In genomic region chr15:28856419-28856818, GRCm38 (mm10) we compare ENCODE assay signal across 24 mouse cellular contexts.
DNase-seq lines count a peak whose midpoint lies in the region; ATAC-seq lines count a peak whose summit lies in the region.
"Had no signal": no experiment of that assay in that cellular context is flagged by ENCODE, and none has a peak within 500 bp of the region (broad histone marks: within the 10 kb centered on the region; RNA-seq: fewer than 3 reads in every experiment).

No protein-coding gene starts in this region.

- no peak overlapping the region for H3K4me2 ChIP-seq in liver, embryonic 11.5 days
- H3K4me2 ChIP-seq in liver, embryonic 13.5 days: no peak overlapping the region
- H3K4me2 ChIP-seq: embryonic facial prominence, embryonic 15.5 days; hindbrain, embryonic 13.5 days had no signal

- no peaks in the 10 kb centered on the region for H3K9me3 ChIP-seq in liver, embryonic 11.5 days (ENCODE audit: control insufficient read depth, low read length)
- no peaks in the 10 kb centered on the region for H3K9me3 ChIP-seq in liver, embryonic 13.5 days (replicated peaks)
- H3K9me3 ChIP-seq: embryonic facial prominence, embryonic 15.5 days; forebrain, embryonic 10.5 days; hindbrain, embryonic 13.5 days had no signal

- no peaks in the 10 kb centered on the region for H3K27me3 ChIP-seq in liver, embryonic 11.5 days (replicated peaks; ENCODE audit: control insufficient read depth, insufficient read depth, low read length)
- no peaks in the 10 kb centered on the region for H3K27me3 ChIP-seq in liver, embryonic 13.5 days
- H3K27me3 ChIP-seq: embryonic facial prominence, embryonic 15.5 days; hindbrain, embryonic 13.5 days had no signal

- H3K4me3 ChIP-seq in liver, embryonic 11.5 days (ENCODE audit: low read depth, low read length): no peak overlapping the region
- H3K4me3 ChIP-seq in liver, embryonic 13.5 days (replicated peaks): no peak overlapping the region
- H3K4me3 ChIP-seq: embryonic facial prominence, embryonic 15.5 days; erythroblast, embryonic 14.5 days; forebrain, embryonic 10.5 days; gastrocnemius, adult 2 months; hindbrain, embryonic 13.5 days had no signal

- no peak overlapping the region for H3K9ac ChIP-seq in liver, embryonic 11.5 days (ENCODE audit: low read depth, low read length)
- H3K9ac ChIP-seq in liver, embryonic 13.5 days: no peak overlapping the region
- H3K9ac ChIP-seq: embryonic facial prominence, embryonic 15.5 days; hindbrain, embryonic 13.5 days had no signal

- no peak for DNase-seq in liver, embryonic 11.5 days (ENCODE audit: low spot score)
- no peak for DNase-seq in liver
- peak; percentile 0 for DNase-seq in c-Kit-positive CD71-positive TER-119-positive erythroid progenitor cells, embryonic 14.5 days (ENCODE audit: low spot score)
- no peak for DNase-seq in liver, embryonic 13.5 days
- DNase-seq in retina, postnatal 1 day: no peak
- no peak for DNase-seq in embryo, embryonic 9.5 days (ENCODE audit: extremely low spot score)
- no peak for DNase-seq in right cerebral cortex, adult 2 months (ENCODE audit: low spot score in 2 of 2)
- DNase-seq: adrenal gland, adult 2 months; adrenal gland, postnatal 25 days; cerebellum, adult 18-20 months; cerebellum, adult 9-11 months; cerebellum, postnatal 36 days; gastrocnemius, adult 2 months; gastrocnemius, postnatal 25 days; heart, adult 11 months; heart, postnatal 10 days; heart, postnatal 4 days had no signal

- H3K36me3 ChIP-seq in liver, embryonic 11.5 days (ENCODE audit: control insufficient read depth, insufficient read depth, low read length): no peaks in the 10 kb centered on the region
- H3K36me3 ChIP-seq in liver, embryonic 13.5 days: no peaks in the 10 kb centered on the region
- H3K36me3 ChIP-seq: embryonic facial prominence, embryonic 15.5 days; forebrain, embryonic 10.5 days; hindbrain, embryonic 13.5 days had no signal

- 50% methylated on average over 2 of the region's 2 CpGs for WGBS in liver, embryonic 11.5 days
- WGBS in liver, embryonic 13.5 days (ENCODE audit: insufficient replicate concordance): 29% methylated on average over 2 of the region's 2 CpGs

- no peaks in the 10 kb centered on the region for H3K4me1 ChIP-seq in liver, embryonic 11.5 days (replicated peaks; ENCODE audit: control insufficient read depth, insufficient read depth, low read length)
- no peaks in the 10 kb centered on the region for H3K4me1 ChIP-seq in liver, embryonic 13.5 days (replicated peaks)
- H3K4me1 ChIP-seq: embryonic facial prominence, embryonic 15.5 days; forebrain, embryonic 10.5 days; hindbrain, embryonic 13.5 days had no signal

- peak; percentile 82 for ATAC-seq in liver, embryonic 11.5 days (replicated peaks; ENCODE audit: low FRiP score)
- ATAC-seq in liver, embryonic 13.5 days (ENCODE audit: low read depth): peak; percentile 65; the same call in 1 of the 2 replicates
- ATAC-seq in megakaryocyte-erythroid progenitor cell, adult 5-6 weeks (replicated peaks; ENCODE audit: low FRiP score, low TSS enrichment, poor library complexity, severe bottlenecking): peak; percentile 95
- ATAC-seq: forebrain, embryonic 14.5 days; hindbrain, postnatal 0 days had no signal

- no peak overlapping the region for H3K27ac ChIP-seq in liver, embryonic 11.5 days (ENCODE audit: low read depth, low read length)
- no peak overlapping the region for H3K27ac ChIP-seq in liver, embryonic 13.5 days
- H3K27ac ChIP-seq: embryonic facial prominence, embryonic 15.5 days; forebrain, embryonic 10.5 days; gastrocnemius, adult 2 months; hindbrain, embryonic 13.5 days; hindbrain, postnatal 0 days had no signal
